Mouse (Mus musculus) neural tube, embryonic 15.5 days (tissue): ENCODE data around the gene Sfi1. TPM values are rescaled to one million over a fixed set of nuclear protein-coding genes. Genes with fewer than 3 reads are reported as not detected.
"Not testable (repeated sequence)": the region's sequence is repeated elsewhere in the genome, so short reads cannot be mapped to it uniquely, and the experiment has no call there.

Source experiments
- ATAC-seq: fragments of 200-750 bp; cut with Nextera tagmentation; 2 replicates; pipeline ENCODE4 v1.8.0; 2017; ENCODE audit warnings: mild to moderate bottlenecking, moderate TSS enrichment, moderate library complexity; ENCODE audit not compliant: low FRiP score
- H3K27ac ChIP-seq: fragments of 300-500 bp; sonication (generic); replicated peaks from 2 replicates; pipeline ENCODE4 v1.5.1; 2015; ENCODE audit warnings: mild to moderate bottlenecking, inconsistent platforms
- H3K27me3 ChIP-seq: fragments of 300-500 bp; sonication (generic); replicated peaks from 2 replicates; pipeline ENCODE4 v1.6.1; 2015; ENCODE audit warnings: inconsistent platforms
- H3K36me3 ChIP-seq: fragments of 300-500 bp; sonication (generic); 2 replicates; pipeline ENCODE4 v1.6.1; 2015; ENCODE audit warnings: inconsistent platforms
- H3K4me1 ChIP-seq: fragments of 300-500 bp; sonication (generic); 2 replicates; pipeline ENCODE4 v1.6.1; 2015; ENCODE audit warnings: inconsistent platforms
- H3K4me2 ChIP-seq: fragments of 300-500 bp; sonication (generic); 2 replicates; pipeline ENCODE4 v1.6.1; 2015; ENCODE audit warnings: inconsistent platforms, mild to moderate bottlenecking, moderate library complexity
- H3K4me3 ChIP-seq: fragments of 300-500 bp; sonication (generic); replicated peaks from 2 replicates; pipeline ENCODE4 v1.5.1; 2015; ENCODE audit warnings: mild to moderate bottlenecking, inconsistent platforms
- H3K9ac ChIP-seq: fragments of 300-500 bp; sonication (generic); replicated peaks from 2 replicates; pipeline ENCODE4 v1.6.1; 2015; ENCODE audit warnings: mild to moderate bottlenecking, inconsistent platforms
- H3K9me3 ChIP-seq: fragments of 300-500 bp; sonication (generic); replicated peaks from 2 replicates; pipeline ENCODE4 v1.6.1; 2016; ENCODE audit warnings: inconsistent platforms
- WGBS: fragments of 180-500 bp; shearing (Covaris S2); methylation state at CpG from one replicate; pipeline ENCODE4 v1.1.7; 2015; ENCODE audit warnings: mixed read lengths; 5-methylcytosine and 5-hydroxymethylcytosine counted together
- polyA plus RNA-seq: library from polyadenylated mRNA; unstranded; fragments of >200 nt; fragmentation: Nextera tagmentation; extraction: Ambion mirVana; gene quantifications from 2 replicates; pipeline ENCODE4 v1.2.1, GENCODE M21; 2015

Gene Sfi1
- polyA plus RNA-seq, 1 experiment from 2014 or later = 15.7 TPM

GRCm38 (mm10) chr11:3156991-3157390 lies 36.3 kb downstream of the Sfi1 start:
- 89% methylated on average over 2 of the region's 3 CpGs for WGBS
- not testable (repeated sequence) for H3K36me3 ChIP-seq, H3K4me3 ChIP-seq, H3K27me3 ChIP-seq, ATAC-seq, H3K4me2 ChIP-seq, H3K27ac ChIP-seq, H3K9ac ChIP-seq, H3K4me1 ChIP-seq
- peaks cover 13% of the 10 kb centered on the region for H3K9me3 ChIP-seq

DNA sequence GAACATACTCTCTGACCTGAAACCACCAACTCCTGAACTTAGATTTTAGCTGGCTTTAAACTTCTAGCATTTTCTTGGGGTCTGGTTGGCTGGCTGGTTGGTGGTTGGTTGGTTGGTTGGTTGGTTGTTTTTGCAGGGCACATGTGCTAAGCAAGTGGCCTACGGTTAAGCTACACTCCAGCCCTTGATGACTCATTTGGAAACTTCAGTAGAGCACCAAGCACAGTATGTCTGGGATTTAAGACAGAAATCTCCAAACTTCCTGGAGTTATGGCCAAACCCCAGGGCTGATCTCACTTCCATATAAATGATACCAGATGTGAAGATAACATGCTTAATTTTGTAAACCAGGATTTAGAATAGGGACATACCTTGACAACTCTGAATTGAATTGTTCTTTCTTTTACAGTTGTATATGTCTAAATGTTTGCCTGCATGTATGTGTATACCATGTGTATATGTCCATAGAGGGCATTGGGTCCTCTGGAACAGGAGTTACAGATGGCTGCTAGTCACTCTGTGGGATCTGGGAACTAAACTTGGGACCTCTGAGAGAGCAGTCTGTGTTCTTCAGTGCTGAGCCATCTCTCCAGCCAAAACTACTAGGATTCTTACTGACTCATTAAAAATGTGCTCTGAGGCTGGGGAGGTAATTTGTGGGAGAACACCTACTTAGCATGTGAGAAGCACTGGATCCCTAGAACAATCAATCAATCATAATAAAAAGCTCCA lies 39.4 kb downstream of the Sfi1 start:
- not testable (repeated sequence) for H3K27me3 ChIP-seq, H3K4me2 ChIP-seq, H3K27ac ChIP-seq, H3K9ac ChIP-seq, H3K36me3 ChIP-seq, H3K4me3 ChIP-seq, H3K4me1 ChIP-seq
- ATAC-seq = peak; percentile 48
- peaks cover 14% of the 10 kb centered on the region for H3K9me3 ChIP-seq
- WGBS = 82% methylated on average over 1 of the region's 1 CpGs

- ATAC-seq, H3K36me3 ChIP-seq, H3K4me1 ChIP-seq, H3K4me3 ChIP-seq, H3K27me3 ChIP-seq, H3K4me2 ChIP-seq, H3K27ac ChIP-seq, H3K9ac ChIP-seq: not testable (repeated sequence)
- H3K9me3 ChIP-seq = peaks cover 11% of the 10 kb centered on the region
- WGBS = 91% methylated on average over 4 of the region's 4 CpGs
These were observed 41.9 kb downstream of the Sfi1 start for GRCm38 (mm10) chr11:3151358-3151757.

GRCm38 (mm10) chr11:3150677-3151003 lies 42.6 kb downstream of the Sfi1 start:
- not testable (repeated sequence) for H3K4me1 ChIP-seq, ATAC-seq, H3K27me3 ChIP-seq, H3K36me3 ChIP-seq, H3K27ac ChIP-seq, H3K4me3 ChIP-seq, H3K9ac ChIP-seq, H3K4me2 ChIP-seq
- 97% methylated on average over 12 of the region's 12 CpGs for WGBS
- H3K9me3 ChIP-seq = peaks cover 11% of the 10 kb centered on the region

GRCm38 (mm10) chr11:3150003-3150676 lies 43.1 kb downstream of the Sfi1 start:
- not testable (repeated sequence) for ATAC-seq

GRCm38 (mm10) chr11:3149471-3149870 lies 43.8 kb downstream of the Sfi1 start:
- H3K9me3 ChIP-seq = peaks cover 11% of the 10 kb centered on the region
- ATAC-seq, H3K36me3 ChIP-seq, H3K27me3 ChIP-seq, H3K4me2 ChIP-seq, H3K4me1 ChIP-seq, H3K27ac ChIP-seq, H3K4me3 ChIP-seq, H3K9ac ChIP-seq: not testable (repeated sequence)
- 95% methylated on average over 4 of the region's 4 CpGs for WGBS

More at GRCm38 (mm10) chr11:3150003-3150676, 43.1 kb downstream of the Sfi1 start:
- H3K4me3 ChIP-seq, H3K27ac ChIP-seq, H3K36me3 ChIP-seq, H3K4me1 ChIP-seq, H3K9ac ChIP-seq, H3K4me2 ChIP-seq, H3K27me3 ChIP-seq: not testable (repeated sequence)
- peaks cover 11% of the 10 kb centered on the region for H3K9me3 ChIP-seq
- 98% methylated on average over 24 of the region's 24 CpGs for WGBS

DNA sequence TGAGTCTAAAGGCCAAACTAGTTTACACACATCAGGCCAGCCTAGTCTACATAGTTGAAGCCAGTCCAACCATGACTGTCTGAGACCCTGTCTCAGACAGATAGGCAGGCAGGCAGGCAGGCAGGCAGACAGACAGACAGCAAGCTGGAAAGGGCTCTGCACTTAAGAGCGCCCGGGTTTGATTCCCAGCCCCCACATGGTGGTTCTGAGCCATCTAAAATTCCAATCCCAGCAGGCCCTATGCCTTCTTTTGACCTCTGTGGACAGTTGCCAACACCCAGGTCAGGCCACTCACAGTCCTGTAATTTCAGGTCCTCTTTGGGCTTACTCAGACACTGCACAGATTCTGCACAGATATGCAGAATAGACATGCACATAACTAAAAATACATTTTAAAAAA lies 46.5 kb downstream of the Sfi1 start:
- H3K36me3 ChIP-seq, H3K9ac ChIP-seq, H3K4me1 ChIP-seq, ATAC-seq, H3K9me3 ChIP-seq, H3K4me3 ChIP-seq, H3K4me2 ChIP-seq, H3K27me3 ChIP-seq, H3K27ac ChIP-seq: not testable (repeated sequence)
- 93% methylated on average over 2 of the region's 2 CpGs for WGBS

DNA sequence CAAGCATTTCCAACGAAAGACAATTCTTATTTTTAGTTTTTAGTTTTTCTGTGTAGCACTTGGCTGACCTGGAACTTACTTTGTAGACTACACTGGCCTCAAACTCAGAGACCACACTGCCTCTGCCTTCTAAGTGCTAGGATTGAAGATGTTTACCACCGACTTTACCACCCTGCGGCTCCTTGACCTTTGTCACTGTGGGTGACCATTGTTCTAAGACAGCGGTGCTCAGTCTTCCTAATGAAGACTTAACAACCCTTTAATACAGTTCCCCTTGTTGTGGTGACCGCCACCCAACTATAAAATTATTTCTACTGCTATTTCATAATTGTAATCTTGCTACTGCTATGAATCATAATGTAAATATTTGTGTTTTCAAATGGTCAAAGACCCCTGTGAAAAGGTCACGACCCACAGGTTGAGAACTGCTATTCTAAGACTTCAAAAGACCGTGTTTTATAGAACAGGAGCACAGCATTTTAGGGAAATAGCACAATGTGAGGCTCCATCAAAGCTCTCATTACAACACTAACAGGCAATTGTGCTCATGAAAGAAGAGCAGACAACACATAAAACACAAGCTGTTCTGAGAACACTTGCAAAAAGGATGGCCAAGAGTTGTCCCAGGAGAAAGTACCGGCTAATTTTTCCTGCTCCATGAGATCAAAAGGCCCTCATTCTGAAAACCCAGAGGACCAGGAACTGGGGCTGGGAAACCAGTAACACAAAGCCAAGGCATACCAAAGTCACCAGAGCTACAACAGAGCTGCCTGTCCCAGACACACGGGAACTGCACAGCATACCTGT lies 47.7 kb downstream of the Sfi1 start:
- not testable (repeated sequence) for H3K9me3 ChIP-seq, H3K4me3 ChIP-seq, H3K27me3 ChIP-seq, H3K36me3 ChIP-seq, H3K4me2 ChIP-seq, ATAC-seq, H3K9ac ChIP-seq, H3K4me1 ChIP-seq, H3K27ac ChIP-seq
- 58% methylated on average over 8 of the region's 9 CpGs for WGBS

- WGBS = 82% methylated on average over 3 of the region's 3 CpGs
These were observed 49.3 kb downstream of the Sfi1 start for GRCm38 (mm10) chr11:3143984-3144383.

DNA sequence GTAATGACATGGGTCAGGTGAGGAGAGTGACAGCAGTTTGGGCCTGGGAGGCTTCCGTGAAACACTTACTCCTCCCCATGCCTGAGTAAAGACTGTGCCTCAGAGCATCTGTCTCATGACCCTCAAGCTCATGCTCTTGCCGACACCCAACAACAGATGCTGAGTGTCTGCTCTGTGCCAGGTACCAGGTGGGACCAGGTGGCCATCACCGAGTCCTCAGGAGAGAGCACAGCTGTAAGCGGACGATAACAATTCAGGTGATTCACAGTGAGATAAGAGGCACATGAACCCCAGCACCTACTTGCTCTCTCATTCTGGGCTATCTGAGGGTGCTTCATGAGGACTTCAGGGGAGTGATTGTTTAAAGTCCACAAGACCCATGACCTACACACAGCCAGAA lies 50.9 kb downstream of the Sfi1 start:
- H3K27ac ChIP-seq, H3K9ac ChIP-seq, H3K4me1 ChIP-seq, H3K27me3 ChIP-seq, H3K36me3 ChIP-seq, H3K4me3 ChIP-seq, H3K4me2 ChIP-seq: not testable (repeated sequence)
- peaks cover 14% of the 10 kb centered on the region for H3K9me3 ChIP-seq
- ATAC-seq = peak; percentile 62
- WGBS = 91% methylated on average over 4 of the region's 5 CpGs

More at GRCm38 (mm10) chr11:3143984-3144383, 49.3 kb downstream of the Sfi1 start:
- H3K4me1 ChIP-seq, ATAC-seq, H3K27ac ChIP-seq, H3K9me3 ChIP-seq, H3K36me3 ChIP-seq, H3K9ac ChIP-seq, H3K4me2 ChIP-seq, H3K27me3 ChIP-seq, H3K4me3 ChIP-seq: not testable (repeated sequence)

DNA sequence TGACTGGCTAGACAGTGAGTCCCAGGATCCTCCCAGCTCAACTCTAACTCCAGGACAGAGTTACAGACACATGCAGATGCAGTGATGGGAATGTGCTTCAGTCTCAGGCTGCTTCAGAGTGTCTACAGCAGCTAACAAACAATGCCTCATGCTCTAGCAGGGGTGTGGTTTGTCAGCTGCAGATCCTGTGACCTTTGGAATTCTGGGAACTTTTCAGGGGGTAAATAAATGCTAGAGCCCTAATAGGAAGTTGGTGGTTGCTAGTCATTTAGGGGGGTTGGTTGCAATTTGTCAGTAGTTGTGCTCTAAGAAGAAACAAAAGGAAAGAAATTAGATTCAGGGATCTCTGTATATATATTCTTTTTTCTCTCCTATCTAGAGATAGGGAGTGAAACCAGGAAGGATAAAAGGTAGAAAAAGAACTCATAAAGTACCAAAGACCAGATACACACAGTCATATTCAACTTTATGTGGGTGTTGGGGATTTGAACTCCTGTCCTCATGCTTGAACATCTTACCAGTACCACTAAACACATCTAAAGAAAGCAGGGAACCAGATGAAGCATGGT lies 52.2 kb downstream of the Sfi1 start:
- not testable (repeated sequence) for H3K4me2 ChIP-seq, H3K4me1 ChIP-seq, H3K4me3 ChIP-seq, H3K36me3 ChIP-seq, ATAC-seq, H3K27ac ChIP-seq, H3K9ac ChIP-seq, H3K27me3 ChIP-seq
- peaks cover 17% of the 10 kb centered on the region for H3K9me3 ChIP-seq
